Mouse (Mus musculus) G1E-ER4 (cell line): ENCODE data around the gene Xpnpep2. TPM values are rescaled to one million over a fixed set of nuclear protein-coding genes. Genes with fewer than 3 reads are reported as not detected.

Experiments used
- GATA1 ChIP-seq: IDR thresholded peaks from one replicate; pipeline ENCODE4 v1.8.0; 2012; ENCODE audit warnings: low read length, inconsistent platforms
- polyA plus RNA-seq: library from polyadenylated mRNA; stranded (reverse); fragments of >175 nt; gene quantifications from 2 replicates; pipeline ENCODE4 v1.2.3, GENCODE M21; 2012

Gene Xpnpep2
- polyA plus RNA-seq: 0.19 and 0.48 TPM in 2 replicates

DNA sequence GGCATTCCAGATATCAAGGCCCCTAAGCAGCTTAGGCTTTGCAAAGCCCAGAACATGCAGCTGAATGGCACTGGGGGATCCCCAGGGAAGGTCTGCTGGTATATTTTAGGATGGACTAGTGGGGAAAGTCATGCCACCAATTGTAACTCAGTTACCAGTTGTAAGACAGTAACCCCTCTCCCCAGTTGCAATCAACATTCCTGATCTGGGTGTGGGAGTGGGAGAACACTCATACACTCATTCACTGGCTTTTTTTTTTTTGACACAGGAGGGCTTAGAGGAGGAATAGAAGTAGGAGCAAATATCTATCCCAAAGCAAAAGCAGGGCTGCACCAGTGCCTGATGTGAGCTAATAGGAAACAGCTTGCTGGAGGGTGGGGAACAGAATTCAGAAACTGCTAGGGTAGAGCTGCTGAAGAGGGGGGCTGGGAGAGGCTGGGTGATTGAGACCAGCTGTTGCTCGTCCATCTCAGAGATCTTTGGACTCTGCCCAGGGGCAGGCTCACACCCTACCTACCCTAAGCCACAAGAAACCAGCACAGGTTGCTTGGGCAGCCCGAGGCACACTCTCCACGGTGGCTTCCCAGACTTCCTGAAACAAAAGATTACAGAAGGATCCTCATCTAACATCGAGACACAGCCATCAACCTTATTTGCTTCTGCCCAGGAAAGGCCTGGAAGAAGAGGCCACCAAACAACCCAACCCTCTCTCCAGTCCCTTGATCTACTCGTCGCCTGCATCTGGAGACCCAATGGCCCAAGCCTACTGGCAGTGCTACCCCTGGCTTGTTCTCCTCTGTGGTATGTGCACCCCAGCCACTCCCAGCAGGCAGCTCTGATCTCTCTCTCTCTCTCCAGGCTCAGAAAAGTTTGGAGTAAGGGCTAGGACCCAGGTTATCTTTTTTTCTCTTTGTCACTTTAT is at the start of gene Xpnpep2:
Xpnpep2 (plus strand) TSS at position 332 of the 922 bp plus-strand sequence.
- no peak for TF ChIP-seq GATA1

DNA sequence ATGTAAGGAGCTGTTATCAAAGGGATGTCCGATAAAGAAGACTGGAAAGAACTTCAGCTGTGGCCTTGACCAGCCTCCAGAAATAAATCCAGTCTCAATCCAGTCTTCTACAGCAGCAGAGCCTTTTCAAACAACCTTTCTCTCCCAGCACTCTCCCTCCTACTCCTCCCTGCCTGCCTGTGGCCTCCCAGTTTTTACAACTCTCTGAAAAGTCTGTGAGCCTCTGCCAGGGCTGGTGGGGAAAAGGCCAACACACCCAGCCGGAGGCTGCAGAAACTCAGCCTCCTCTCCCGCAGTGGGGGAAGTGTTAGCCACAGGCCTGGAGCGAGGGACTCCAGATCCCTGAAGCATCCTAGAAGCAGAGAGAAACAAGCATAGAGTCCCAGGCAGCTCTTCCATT is 46.0 kb upstream of the Xpnpep2 start:
- TF ChIP-seq GATA1: no peak

DNA sequence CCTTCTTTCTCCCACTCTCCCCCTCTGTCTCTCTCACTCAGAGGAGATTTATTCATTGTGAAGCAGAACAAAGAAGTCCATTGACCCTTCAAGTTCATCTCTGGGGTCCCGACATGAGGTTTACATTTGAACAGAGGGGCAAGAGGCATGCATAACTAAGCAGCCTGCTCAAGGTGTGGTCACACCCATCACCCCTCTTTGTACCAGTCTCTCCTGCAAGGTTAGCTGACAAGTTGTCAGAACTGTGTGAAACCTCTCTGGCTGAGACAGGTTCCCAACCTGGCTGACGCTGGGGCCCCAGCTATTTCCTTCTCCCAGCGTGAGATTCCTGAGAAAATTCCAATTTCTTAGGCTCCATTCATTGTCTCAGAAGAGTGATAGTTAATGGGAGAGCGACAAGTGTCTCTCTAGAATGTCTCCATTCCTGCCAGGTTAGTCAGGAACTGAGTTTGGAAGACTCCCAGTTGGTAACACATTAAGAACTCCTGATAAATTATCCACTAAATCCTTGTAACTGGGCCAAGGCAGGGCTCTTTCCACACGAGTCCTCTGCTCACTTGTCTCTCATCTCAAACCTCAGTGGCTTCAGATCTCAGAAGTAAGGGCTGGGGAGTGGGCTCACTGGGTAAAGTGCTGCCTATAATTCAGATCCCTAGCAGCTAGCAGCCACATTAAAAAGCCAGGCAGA is 44.2 kb upstream of the Xpnpep2 start:
- no peak for TF ChIP-seq GATA1

DNA sequence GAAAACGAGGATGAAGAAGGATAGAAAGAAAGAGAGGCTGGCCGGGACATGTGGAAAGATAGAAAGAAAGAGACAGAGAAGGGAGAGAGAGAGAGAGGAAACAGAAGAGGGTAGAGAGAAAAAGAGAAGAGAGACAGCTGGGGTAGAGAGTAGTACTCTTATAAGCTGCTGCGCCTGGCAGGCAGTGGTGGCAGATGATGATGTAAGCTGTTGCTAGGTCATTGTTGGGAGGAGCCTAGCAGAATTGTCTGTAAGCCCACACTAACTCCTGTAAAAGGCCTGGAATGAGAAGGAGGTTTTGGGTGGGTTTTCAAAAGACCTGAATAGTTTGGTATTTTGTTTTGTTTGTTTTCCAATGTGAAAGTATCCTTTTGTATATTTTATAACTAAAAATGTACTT is 41.6 kb upstream of the Xpnpep2 start:
- TF ChIP-seq GATA1: no peak

DNA sequence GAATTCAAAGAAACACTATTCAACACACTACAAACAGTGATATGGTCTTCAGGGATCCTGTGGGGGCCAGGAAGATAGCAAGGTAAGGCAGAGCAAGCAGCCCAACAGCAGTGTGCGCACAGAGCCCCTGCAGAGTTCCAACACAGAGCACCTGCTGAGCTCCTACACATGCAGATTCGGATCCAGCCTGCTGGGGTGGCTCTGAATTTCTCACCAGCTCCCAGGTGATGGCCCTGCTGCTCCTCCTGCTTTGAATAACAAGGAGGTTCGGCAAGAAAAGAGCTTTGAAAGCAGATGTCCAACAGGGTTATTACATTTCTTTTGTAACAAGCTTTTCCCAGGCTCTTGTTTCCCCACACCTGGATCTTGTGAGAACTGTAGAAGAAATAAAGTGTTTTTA is 36.6 kb upstream of the Xpnpep2 start:
- TF ChIP-seq GATA1: no peak

GRCm38 (mm10) chrX:48072401-48072800 is 36.1 kb upstream of the Xpnpep2 start:
- TF ChIP-seq GATA1: no peak

DNA sequence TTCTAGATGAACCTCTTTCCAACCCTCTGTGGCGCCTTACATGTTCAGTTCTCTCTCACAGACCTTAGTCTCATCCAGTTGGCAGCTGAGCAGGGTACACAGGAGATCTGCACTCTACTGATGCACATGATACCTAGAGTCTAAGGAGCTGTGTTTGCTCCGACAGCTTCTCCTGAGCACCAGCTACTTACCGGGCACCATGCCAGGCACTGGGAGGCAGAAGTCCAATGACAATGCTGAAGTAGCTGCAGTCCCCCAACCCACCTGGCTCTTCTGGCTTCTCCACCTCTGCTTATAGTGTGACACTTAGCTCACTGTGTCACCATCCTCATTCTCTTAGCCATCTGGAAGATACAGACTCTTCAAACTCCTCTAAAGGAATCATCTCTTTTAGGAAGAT is 33.8 kb upstream of the Xpnpep2 start:
- TF ChIP-seq GATA1: no peak

- no peak for TF ChIP-seq GATA1
Measured at GRCm38 (mm10) chrX:48076806-48077425, 31.6 kb upstream of the Xpnpep2 start.

GRCm38 (mm10) chrX:48082364-48082763 is 26.2 kb upstream of the Xpnpep2 start:
- TF ChIP-seq GATA1: no peak

GRCm38 (mm10) chrX:48092129-48092528 is 16.4 kb upstream of the Xpnpep2 start:
- TF ChIP-seq GATA1: no peak

DNA sequence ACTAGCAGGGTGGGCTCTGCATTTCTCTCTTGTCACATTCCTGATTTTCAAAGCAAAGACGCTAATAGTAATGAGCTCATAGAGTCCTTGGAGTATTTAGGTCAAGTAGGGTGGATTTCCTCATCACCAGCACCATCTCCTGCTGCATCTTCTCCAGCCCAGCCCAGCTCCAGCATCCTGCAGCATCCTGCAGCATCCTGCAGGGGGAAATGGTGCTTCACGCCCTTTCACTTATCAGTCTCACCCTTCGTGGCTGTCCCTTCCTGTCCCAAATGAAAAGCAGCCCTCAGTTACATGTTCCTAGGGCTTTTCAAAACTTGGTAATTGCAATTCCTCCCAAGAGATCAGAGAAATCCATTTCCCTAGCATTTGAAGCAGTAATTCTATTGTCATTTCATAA is 15.0 kb upstream of the Xpnpep2 start:
- no peak for TF ChIP-seq GATA1

DNA sequence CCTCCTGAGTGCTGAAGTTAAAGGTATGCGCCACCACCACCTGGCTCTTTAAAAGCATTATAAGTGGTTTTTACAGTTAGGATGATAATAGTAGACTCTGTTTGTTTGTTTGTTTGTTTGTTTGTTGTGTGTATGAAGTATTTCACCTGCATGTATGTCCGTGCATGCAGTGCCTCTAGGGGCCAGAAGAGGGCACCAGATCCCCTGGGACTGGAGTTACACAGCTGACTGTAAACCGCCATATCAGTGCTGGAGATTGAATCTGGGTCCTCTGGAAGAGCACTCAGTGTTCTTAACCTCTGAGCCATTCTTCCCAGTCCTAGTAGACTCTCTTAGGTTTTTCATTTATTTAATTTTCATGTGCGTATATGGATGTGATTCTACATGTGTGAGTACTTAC is 13.9 kb upstream of the Xpnpep2 start:
- TF ChIP-seq GATA1: no peak

- TF ChIP-seq GATA1: no peak
Measured at GRCm38 (mm10) chrX:48096580-48096979, 11.9 kb upstream of the Xpnpep2 start.

DNA sequence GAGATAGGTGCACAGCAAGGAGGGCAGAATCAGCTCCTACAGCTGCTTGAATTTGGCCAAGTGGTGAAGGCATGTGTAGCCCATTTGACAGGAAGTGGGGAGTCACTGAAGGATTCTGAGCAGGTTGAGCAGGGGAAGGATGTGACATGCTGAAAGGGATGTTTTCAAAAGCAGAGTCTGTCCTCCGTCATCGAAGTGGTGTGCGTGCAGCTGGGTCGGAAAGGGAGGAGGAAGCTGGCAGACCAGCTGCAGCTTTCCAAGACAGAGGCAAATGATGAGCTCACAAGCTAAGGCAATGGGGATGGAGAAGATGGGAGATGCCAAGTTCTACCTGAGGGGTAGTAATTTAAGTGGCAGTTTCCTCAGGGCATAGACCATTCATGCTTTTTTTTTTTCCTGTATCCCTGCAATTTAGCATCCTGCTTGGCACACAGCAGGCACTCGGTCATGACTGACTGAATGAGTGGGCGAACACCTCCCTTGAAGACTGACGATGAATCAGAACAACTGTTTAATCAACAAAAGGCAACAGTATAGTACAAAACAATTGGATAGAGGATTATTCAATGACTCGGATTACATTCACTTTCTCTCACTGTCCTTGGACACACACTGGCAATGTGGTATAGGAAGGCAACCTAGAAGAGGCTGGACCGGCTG is 9.9 kb upstream of the Xpnpep2 start:
- no peak for TF ChIP-seq GATA1

DNA sequence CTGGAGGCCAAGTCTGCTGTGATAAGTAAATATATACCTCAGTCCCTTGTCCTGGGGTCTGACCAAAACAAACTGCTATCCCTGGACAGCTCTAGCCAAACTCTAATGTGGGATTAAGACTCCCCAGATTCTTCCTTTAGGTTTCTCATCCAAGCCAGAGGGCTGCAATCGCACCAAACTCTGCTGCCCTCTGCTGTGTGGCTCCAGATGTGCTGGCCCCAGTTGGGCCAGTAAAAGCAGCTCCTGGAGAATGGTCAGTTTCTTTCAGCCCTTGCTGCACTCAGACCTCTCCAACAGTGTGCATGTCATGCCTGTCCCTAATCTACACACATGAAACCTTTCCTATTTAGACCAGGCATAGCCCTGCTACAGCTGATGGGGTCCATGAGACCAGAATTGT is 8.7 kb upstream of the Xpnpep2 start:
- TF ChIP-seq GATA1: no peak

GRCm38 (mm10) chrX:48103256-48103655 is 5.3 kb upstream of the Xpnpep2 start:
- no peak for TF ChIP-seq GATA1
